Mouse (Mus musculus) gastrocnemius, adult 2 months (tissue): ENCODE measurements around the gene Mettl23. TPM values are rescaled to one million over a fixed set of nuclear protein-coding genes. Genes with fewer than 3 reads are reported as not detected.
A peak's percentile ranks its signal among the peaks of the same experiment; 100 is the strongest.

ENCODE experiments used
- DNase-seq: peaks from one replicate; pipeline ENCODE4 v3.0.0; 2022
- H3K27ac ChIP-seq: fragments of 200-600 bp; 2 replicates; pipeline ENCODE4 v1.8.1; 2022; ENCODE audit warnings: mild to moderate bottlenecking
- H3K4me3 ChIP-seq: fragments of 200-600 bp; 2 replicates; pipeline ENCODE4 v1.8.1; 2022; ENCODE audit warnings: mild to moderate bottlenecking, moderate library complexity
- CTCF ChIP-seq: fragments of 200-600 bp; IDR thresholded peaks from 2 replicates; pipeline ENCODE4 v1.8.1; 2022; ENCODE audit warnings: antibody characterized with exemption, mild to moderate bottlenecking, moderate library complexity
- intact Hi-C: fragments of 180-260 bp; cut with DNase I; formaldehyde crosslinking; loops from one replicate; pipeline ENCODE4 v1.15.1; 2025
- long read RNA-seq, 2 experiments: library from polyadenylated mRNA; stranded (forward); transcript quantifications; one replicate each; pipeline ENCODE4 v2.0.0; 2021
- total RNA-seq, 2 experiments: library from RNA; stranded (reverse); gene quantifications; 2 replicates each; pipeline ENCODE4 v1.2.3; 2021

The Mettl23 gene
- 10 to 100 TPM; 35.4 to 42.9 TPM for total RNA-seq
- long read RNA-seq, experiment 1, transcript Mettl23-201 (5 exons, 1,276 nt) = major isoform, 47 of 75 reads
- long read RNA-seq, experiment 1, partial matches to known transcripts = 13 of 75 reads
- long read RNA-seq, experiment 1, other reads (novel, unspliced or antisense) = 15 of 75 reads
- long read RNA-seq, experiment 2, transcript Mettl23-201 (5 exons, 1,276 nt) = major isoform, 31 of 55 reads
- long read RNA-seq, experiment 2, partial matches to known transcripts = 12 of 55 reads
- long read RNA-seq, experiment 2, other reads (novel, unspliced or antisense) = 11 of 55 reads

DNA sequence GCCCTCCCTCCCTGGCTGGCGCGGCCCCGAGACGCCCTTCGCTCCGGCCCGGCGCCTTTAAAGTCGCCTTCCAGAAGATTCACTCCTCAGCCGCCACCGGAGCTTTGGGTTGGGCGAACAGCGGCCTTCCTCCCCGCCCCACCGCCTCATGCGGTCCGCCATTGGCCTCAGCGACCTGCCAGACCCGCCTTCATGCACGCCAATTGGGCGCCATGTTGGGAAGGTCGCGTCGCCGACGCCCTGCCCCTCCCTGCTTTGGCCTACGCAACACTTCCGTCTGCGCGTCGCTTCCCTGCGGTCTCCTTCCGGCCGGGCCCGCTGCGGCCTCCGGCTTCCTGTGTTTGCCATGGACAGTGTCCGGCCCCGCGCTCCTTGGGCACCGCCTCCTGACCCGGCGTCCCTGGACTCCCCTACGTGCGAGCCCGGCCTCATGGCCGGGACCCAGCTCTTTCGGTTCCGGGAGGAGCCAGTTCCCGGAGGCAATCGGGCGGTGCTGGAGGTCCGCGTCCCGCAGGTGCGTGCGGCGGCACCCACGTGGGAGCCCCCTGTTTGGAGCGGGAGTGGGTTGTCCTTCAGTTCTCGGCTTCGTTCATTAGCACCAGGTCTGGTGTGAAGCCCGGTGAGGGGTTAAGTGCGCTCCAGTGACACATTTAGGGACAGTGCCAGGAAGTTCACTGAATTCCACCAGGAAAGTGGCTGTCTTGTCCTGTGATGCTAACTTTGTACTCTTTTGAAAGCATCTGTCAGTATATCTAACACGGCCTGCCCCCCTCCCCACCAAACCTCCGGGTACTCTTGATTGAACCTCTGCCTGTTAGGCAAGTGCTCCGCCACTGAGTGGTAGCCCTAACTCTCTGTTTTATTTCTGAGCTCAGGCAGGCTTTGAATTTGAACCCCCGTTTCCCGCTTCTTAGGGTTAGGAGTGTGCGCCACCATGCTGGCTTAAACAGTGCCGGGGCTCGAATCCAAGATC lies at the start of gene Mettl23, which contains the start of gene Jmjd6:
TSS of gene Mettl23 (plus strand) at position 18 of the 973 bp plus-strand sequence.
TSS of gene Jmjd6 (minus strand) at position 189 of the 973 bp plus-strand sequence.
- no peak for TF ChIP-seq CTCF
- DNase-seq = peak; percentile 99
- Histone ChIP-seq H3K27ac (peak within 1 kb of the TSS; percentile 99), H3K4me3 (peak within 1 kb of the TSS; percentile 93)
- intact Hi-C loops = loop anchor here (1.0 kb wide), 1 partner anchor 9 kb away; the partner anchor contains the start of gene Mfsd11

DNA sequence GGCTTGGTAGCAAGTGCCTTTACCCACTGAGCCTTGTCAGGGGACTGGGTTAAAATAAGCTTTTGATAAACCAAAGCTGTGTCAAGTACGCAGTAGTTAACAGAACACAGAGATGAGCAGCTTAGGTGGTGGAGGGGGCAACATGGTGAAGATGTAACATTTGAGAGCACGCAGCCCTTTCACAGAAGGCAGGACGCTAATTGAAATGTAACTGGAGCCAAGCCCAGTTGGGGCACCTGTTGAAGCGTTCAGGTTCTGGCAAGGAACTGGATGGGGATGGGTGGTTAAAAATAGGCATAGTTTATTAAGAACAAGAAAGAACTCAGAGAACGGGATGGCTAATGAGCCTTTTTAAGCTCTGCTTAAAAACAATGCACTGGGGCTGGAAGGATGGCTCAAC lies 43.7 kb upstream of the Mettl23 start:
- no peak for TF ChIP-seq CTCF
- no peak overlapping the region for H3K4me3 ChIP-seq
- peak; percentile 48 for DNase-seq
- intact Hi-C loops = no loop called here
- H3K27ac ChIP-seq = peak overlapping the region; percentile 35; the same call in 1 of the 2 replicates

DNA sequence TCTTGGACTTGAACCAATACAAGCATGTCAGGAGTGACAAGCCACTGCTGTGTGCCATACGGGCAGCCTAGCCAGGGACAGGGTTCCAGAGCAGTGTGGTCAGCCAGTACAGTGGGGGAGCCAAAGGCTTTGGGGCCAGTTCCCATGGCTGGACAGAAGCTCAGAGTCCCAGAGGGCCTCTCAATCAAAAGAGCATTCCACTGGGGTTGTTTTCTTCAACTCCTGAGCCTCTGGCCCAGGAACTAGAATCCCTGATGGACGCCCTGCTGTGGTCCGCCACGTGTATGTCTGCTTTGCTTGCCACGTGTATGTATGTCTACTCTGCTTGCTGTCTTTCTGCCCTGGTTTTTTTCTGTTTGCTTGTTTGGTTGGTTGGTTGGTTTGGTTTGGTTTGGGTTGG lies 42.0 kb upstream of the Mettl23 start:
- Histone ChIP-seq H3K4me3 (no peak overlapping the region), H3K27ac (peak overlapping the region; percentile 57)
- intact Hi-C loops = no loop called here
- TF ChIP-seq CTCF = no peak
- no peak for DNase-seq

DNA sequence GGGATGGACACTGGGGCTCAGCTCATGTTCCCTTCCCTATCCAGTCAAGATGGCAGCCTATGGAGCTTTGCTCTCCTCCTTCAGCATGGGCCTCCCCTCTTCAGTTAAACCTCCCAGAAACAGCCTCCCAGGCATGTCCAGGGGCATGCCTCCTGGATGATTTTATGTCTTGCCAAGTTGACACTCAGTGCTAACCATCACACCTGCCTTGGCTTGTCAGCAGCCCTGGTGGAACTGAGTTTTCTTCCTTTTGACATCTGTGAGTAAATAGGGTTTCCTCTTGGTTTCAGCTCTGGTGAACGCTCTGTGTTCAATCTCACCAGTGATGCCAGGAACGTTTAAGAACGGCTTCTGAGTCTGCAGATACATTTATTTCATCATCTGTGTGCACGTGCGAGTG lies 40.4 kb upstream of the Mettl23 start:
- intact Hi-C loops = no loop called here
- DNase-seq = no peak
- Histone ChIP-seq H3K27ac (no peak overlapping the region), H3K4me3 (no peak overlapping the region)
- no peak for TF ChIP-seq CTCF

DNA sequence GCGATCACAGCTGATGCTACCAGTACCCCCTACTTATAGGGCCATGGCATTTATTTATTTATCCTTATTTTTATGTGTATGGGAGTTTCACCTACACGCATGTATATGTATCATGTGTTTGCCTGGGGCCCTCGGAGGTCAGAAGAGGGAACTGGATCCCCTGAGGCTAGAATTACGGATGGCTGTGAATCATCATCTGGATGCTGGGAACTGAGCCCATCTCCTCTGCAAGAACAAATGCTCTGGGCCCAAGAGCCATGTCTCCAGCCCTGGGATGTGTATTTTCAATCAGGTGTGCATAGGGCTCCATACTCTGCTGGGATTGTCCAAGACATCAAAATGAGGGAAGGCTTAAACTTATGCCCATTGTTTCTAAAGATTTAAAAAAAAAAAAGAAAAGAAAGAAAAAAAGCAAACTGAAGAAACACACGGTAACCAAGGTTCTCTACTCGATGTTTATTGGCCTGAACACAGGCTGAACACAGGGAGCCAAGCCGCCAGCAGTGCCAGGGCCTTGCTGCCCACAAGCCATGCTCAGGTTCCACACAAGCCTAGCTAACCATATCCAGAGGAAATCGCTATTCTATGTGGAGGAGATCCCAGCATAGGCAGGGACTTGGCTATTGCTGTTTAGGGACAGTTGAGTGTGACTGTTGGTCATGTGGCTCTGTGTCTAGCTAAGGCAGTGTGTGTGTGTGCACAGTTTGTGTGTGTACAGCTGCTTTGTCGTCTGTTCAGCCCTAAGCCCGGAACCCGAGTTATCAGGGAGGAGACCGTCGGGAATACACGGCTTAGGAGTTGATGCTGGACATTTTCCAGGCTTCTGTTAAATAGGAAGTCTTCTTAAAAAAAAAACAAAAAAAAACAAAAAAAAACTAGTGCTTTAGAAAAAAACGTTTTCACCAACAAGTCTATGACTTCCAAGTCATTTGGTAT lies 36.7 kb upstream of the Mettl23 start:
- Histone ChIP-seq H3K27ac (peak overlapping the region; percentile 84), H3K4me3 (peak overlapping the region; percentile 30)
- peak; percentile 72 for DNase-seq
- intact Hi-C loops = no loop called here
- TF ChIP-seq CTCF = no peak

- Histone ChIP-seq H3K27ac (peak overlapping the region; percentile 84), H3K4me3 (no peak overlapping the region)
- no peak for DNase-seq
- TF ChIP-seq CTCF = no peak
- intact Hi-C loops = no loop called here
Measured at GRCm38 (mm10) chr11:116807116-116807515, 36.0 kb upstream of the Mettl23 start.

- H3K27ac ChIP-seq = peak overlapping the region; percentile 80
- no peak for DNase-seq
- intact Hi-C loops = no loop called here
- no peak for TF ChIP-seq CTCF
- no peak overlapping the region for H3K4me3 ChIP-seq
Measured at GRCm38 (mm10) chr11:116807526-116807925, 35.6 kb upstream of the Mettl23 start.

DNA sequence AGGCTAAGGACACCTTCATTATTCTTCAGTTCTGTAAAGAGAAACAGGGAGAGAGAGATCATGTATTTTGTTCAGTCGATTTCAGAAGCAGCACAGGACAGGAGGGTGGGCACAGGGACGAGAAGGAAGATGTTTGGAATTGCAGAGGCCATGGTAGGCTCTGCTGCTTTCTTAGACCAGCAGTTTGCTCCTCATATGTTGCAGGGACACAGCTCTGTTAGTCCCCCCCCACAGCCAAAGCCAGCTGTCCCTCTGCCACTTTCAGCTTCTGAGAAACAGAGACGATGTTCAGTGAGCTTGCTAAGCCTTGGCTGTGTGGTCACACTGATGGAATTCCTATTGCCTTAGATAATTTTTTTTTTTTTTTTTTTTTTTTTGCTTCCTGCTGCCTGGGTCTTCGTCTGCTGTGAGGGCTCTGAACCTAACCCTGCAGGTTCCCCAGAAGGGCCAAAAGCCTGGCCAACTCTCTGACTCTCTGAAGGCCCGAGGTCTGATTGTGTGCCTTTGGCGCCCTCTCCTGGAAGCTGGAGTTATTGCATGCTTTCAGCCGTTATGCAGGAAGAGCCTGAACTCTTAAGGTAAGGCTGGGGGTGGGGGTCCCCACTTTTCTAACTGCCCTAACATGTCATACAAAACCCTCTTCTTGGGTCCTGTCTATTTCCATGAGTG lies 35.0 kb upstream of the Mettl23 start:
- TF ChIP-seq CTCF = peak; percentile 87
- peak; percentile 89 for DNase-seq
- H3K4me3 ChIP-seq = no peak overlapping the region
- peak overlapping the region; percentile 80 for H3K27ac ChIP-seq
- intact Hi-C loops = loop anchor here (1.0 to 2.0 kb wide), 3 partner anchors 137 to 221 kb away; partner anchors contain the start of gene Aanat

GRCm38 (mm10) chr11:116808811-116809395 lies 34.2 kb upstream of the Mettl23 start:
- DNase-seq = no peak
- peak overlapping the region; percentile 80; the same call in 1 of the 2 replicates for H3K27ac ChIP-seq
- intact Hi-C loops = loop anchor here (1.0 to 2.0 kb wide), 3 partner anchors 138 to 222 kb away; partner anchors contain the start of gene Aanat

GRCm38 (mm10) chr11:116809520-116809919 lies 33.6 kb upstream of the Mettl23 start:
- no peak for TF ChIP-seq CTCF
- DNase-seq = no peak
- Histone ChIP-seq H3K27ac (no peak overlapping the region), H3K4me3 (no peak overlapping the region)
- intact Hi-C loops = loop anchor here (2.0 kb wide), 1 partner anchor 223 kb away; the partner anchor contains the start of gene Aanat

More at GRCm38 (mm10) chr11:116808811-116809395, 34.2 kb upstream of the Mettl23 start:
- no peak overlapping the region for H3K4me3 ChIP-seq
- TF ChIP-seq CTCF = no peak

DNA sequence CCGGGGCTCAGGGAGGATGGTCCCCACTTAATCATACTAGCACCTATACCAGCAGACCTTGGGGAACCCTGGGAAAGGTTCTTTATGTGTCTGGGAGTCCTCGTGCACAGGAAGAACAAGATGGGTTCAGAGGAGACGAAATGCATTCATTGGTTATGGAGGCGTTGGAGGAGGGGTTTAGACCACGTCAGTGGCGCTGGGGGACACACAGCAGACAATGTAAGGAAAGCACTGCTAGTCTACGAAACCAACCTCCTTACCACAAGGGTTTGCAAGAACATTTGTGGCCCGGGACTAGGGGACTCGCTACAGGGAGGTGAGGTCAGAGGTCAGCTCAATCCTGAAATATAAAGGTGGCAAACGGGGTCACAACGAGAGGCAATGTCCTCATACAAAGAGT lies 32.5 kb upstream of the Mettl23 start:
- no peak for DNase-seq
- H3K27ac ChIP-seq = peak overlapping the region; percentile 79; the same call in 1 of the 2 replicates
- intact Hi-C loops = no loop called here
- TF ChIP-seq CTCF = no peak
- H3K4me3 ChIP-seq = no peak overlapping the region
